Mouse (Mus musculus): ENCODE results near the gene Frmd5. TPM values are rescaled to one million over a fixed set of nuclear protein-coding genes. Genes with fewer than 3 reads are reported as not detected.
"Not testable (repeated sequence)": the region's sequence is repeated elsewhere in the genome, so short reads cannot be mapped to it uniquely, and the experiment has no call there.

Frmd5 gene
- polyA plus RNA-seq, 1 experiment from 2014 or later, result 24.2 TPM

DNA sequence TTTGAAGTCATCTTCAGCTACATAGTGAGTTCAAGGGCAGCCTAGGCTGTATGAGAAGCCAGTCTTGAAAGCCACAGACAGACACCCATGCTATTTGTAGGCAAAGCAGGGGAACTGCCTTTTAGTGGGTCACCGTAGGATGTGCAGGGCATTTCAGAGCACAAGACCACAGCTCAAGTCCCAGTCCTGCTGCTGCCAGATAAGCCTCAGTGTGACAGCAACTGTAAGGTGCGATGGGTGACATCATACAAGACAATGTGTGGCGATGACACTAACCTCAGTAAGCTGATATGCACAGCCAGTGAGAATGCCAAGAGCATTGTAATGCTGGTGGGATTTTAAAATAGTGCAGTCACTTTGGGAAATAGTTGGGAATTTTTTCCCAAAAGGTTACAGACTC, 243.8 kb downstream of the Frmd5 start:
- no peak overlapping the region for H3K9ac ChIP-seq (ENCODE audit: low read depth, low read length)
- no peak overlapping the region for H3K4me2 ChIP-seq
- H3K9me3 ChIP-seq (replicated peaks; ENCODE audit: control insufficient read depth, low read length), result no peaks in the 10 kb centered on the region
- WGBS (ENCODE audit: insufficient replicate concordance), result 54% methylated on average over 3 of the region's 3 CpGs
- H3K4me1 ChIP-seq (ENCODE audit: control insufficient read depth, insufficient read depth, low read length), result no peaks in the 10 kb centered on the region
- no peak overlapping the region for H3K4me3 ChIP-seq (ENCODE audit: low read depth, low read length)
- no peak overlapping the region for H3K27ac ChIP-seq (ENCODE audit: low read depth, low read length)
- ATAC-seq (replicated peaks; ENCODE audit: insufficient number of reproducible peaks, low FRiP score, low TSS enrichment), result no peak
- no peaks in the 10 kb centered on the region for H3K36me3 ChIP-seq (ENCODE audit: control insufficient read depth, insufficient read depth, low read length)
- no peaks in the 10 kb centered on the region for H3K27me3 ChIP-seq (ENCODE audit: control insufficient read depth, insufficient read depth, low read length)

DNA sequence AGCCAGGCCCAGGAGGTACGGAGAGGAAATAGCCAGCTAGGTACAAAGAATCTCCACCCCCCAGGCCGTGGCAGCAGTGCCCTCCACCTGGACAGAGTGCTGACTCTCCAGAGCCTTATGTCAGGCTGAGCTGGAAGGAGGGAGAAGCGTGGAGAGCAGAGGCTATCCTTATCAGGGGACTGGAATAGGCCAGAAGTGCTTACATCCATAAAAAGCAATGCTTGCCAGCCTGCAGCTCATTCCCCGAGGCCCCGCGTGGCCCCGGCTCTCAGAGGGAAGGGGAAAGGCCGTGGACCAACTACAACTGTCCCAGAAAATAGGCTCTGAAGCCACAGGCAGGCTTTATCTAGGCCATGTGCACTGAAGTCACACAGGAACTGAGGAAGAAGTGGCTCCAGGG, 255.6 kb downstream of the Frmd5 start:
- peak overlapping the region; percentile 36 for H3K4me3 ChIP-seq (ENCODE audit: low read depth, low read length)
- H3K9ac ChIP-seq (ENCODE audit: low read depth, low read length), result peak overlapping the region; percentile 59
- no peaks in the 10 kb centered on the region for H3K9me3 ChIP-seq (replicated peaks; ENCODE audit: control insufficient read depth, low read length)
- ATAC-seq (replicated peaks; ENCODE audit: insufficient number of reproducible peaks, low FRiP score, low TSS enrichment), result peak; percentile 76
- no peaks in the 10 kb centered on the region for H3K27me3 ChIP-seq (ENCODE audit: control insufficient read depth, insufficient read depth, low read length)
- 16% methylated on average over 8 of the region's 8 CpGs for WGBS (ENCODE audit: insufficient replicate concordance)
- peak overlapping the region; percentile 64 for H3K4me2 ChIP-seq
- peak overlapping the region; percentile 94 for H3K27ac ChIP-seq (ENCODE audit: low read depth, low read length)
- peaks cover 17% of the 10 kb centered on the region for H3K4me1 ChIP-seq (ENCODE audit: control insufficient read depth, insufficient read depth, low read length)
- H3K36me3 ChIP-seq (ENCODE audit: control insufficient read depth, insufficient read depth, low read length), result peaks cover 11% of the 10 kb centered on the region

DNA sequence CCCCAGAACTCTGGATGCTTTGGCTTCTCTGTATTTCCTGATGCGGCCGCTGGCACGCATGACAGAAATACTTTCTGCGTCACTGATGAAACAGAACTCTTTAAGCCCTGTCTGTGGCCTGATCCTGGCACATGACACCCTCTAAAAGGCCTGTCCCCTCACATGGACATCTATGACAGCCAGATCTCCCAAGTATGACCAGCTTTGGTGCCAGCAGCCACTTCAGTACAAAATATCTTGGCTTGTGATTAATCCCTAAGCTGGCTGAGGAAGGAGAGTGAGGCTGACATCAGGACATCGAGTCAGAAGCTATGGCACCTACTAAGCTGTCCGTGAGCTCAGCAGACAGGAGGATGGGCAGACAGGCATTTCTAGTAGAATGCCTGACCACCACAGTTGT, 257.3 kb downstream of the Frmd5 start:
- Histone ChIP-seq H3K36me3 (ENCODE audit: control insufficient read depth, insufficient read depth, low read length) (peaks cover 11% of the 10 kb centered on the region), H3K4me3 (ENCODE audit: low read depth, low read length) (peak overlapping the region; percentile 15; the same call in 1 of the 2 replicates), H3K27ac (ENCODE audit: low read depth, low read length) (peak overlapping the region; percentile 4; the same call in 1 of the 2 replicates), H3K4me2 (peak overlapping the region; percentile 64), H3K4me1 (ENCODE audit: control insufficient read depth, insufficient read depth, low read length) (peaks cover 17% of the 10 kb centered on the region), H3K27me3 (ENCODE audit: control insufficient read depth, insufficient read depth, low read length) (no peaks in the 10 kb centered on the region), H3K9me3 (replicated peaks; ENCODE audit: control insufficient read depth, low read length) (no peaks in the 10 kb centered on the region), H3K9ac (ENCODE audit: low read depth, low read length) (no peak overlapping the region)
- 77% methylated on average over 6 of the region's 6 CpGs for WGBS (ENCODE audit: insufficient replicate concordance)
- ATAC-seq (replicated peaks; ENCODE audit: insufficient number of reproducible peaks, low FRiP score, low TSS enrichment), result no peak

DNA sequence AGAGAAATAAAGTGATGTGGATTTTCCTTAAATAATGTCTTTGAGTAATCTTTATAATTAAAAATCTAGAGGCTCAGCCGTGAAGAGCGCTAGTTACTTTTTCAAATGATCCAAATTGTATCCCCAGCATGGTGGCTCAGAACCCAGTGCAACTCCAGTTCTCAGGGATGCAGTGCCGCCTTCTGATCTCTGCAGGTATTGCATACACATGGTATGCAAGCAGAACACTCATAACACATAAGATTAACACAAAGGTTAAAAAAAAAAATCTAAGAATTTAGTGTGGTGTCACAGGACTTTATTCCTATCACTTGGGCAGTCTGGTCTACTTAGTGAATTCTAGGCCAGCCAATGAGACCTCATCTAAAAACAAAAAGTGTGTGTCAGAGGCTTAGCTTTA, 262.1 kb downstream of the Frmd5 start:
- no peak overlapping the region for H3K9ac ChIP-seq (ENCODE audit: low read depth, low read length)
- whole genome bisulfite sequencing (ENCODE audit: insufficient replicate concordance), result 93% methylated on average over 3 of the region's 3 CpGs

DNA sequence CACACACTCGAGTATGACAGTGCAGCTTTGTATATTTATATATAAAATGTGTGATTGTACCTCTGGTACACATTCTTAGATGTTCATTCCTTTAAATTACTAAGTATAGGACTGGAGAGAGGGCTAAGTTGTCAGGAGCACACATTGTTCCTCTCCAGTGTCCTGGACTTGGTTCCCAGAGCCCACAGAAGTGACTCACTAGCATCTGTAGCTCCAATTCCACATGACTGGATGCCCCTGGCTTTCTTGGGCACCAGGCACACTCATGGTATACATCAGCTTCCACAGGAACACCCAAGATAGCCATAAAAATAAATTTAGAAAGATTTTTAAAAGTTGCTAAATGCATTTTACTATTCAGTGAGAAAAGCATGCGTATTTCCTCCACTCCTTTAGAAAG, 281.8 kb downstream of the Frmd5 start:
- Histone ChIP-seq H3K9me3 (replicated peaks; ENCODE audit: control insufficient read depth, low read length) (no peaks in the 10 kb centered on the region), H3K36me3 (ENCODE audit: control insufficient read depth, insufficient read depth, low read length) (0 out of 2 replicates have a peak, but pooled peaks cover 3% of the 10 kb centered on the region), H3K9ac (ENCODE audit: low read depth, low read length) (no peak overlapping the region), H3K4me3 (ENCODE audit: low read depth, low read length) (no peak overlapping the region), H3K4me1 (ENCODE audit: control insufficient read depth, insufficient read depth, low read length) (no peaks in the 10 kb centered on the region), H3K4me2 (no peak overlapping the region), H3K27me3 (ENCODE audit: control insufficient read depth, insufficient read depth, low read length) (no peaks in the 10 kb centered on the region), H3K27ac (ENCODE audit: low read depth, low read length) (no peak overlapping the region)
- no peak for ATAC-seq (replicated peaks; ENCODE audit: insufficient number of reproducible peaks, low FRiP score, low TSS enrichment)
- WGBS (ENCODE audit: insufficient replicate concordance), result 89% methylated on average over 2 of the region's 2 CpGs

More for the DNA sequence above, 262.1 kb downstream of the Frmd5 start:
- H3K4me2 ChIP-seq, result no peak overlapping the region
- H3K27ac ChIP-seq (ENCODE audit: low read depth, low read length), result no peak overlapping the region
- H3K4me3 ChIP-seq (ENCODE audit: low read depth, low read length), result no peak overlapping the region
- no peak for ATAC-seq (replicated peaks; ENCODE audit: insufficient number of reproducible peaks, low FRiP score, low TSS enrichment)
- peaks cover 4% of the 10 kb centered on the region; the same call in 1 of the 2 replicates for H3K4me1 ChIP-seq (ENCODE audit: control insufficient read depth, insufficient read depth, low read length)
- no peaks in the 10 kb centered on the region for H3K9me3 ChIP-seq (replicated peaks; ENCODE audit: control insufficient read depth, low read length)
- no peaks in the 10 kb centered on the region for H3K27me3 ChIP-seq (ENCODE audit: control insufficient read depth, insufficient read depth, low read length)
- H3K36me3 ChIP-seq (ENCODE audit: control insufficient read depth, insufficient read depth, low read length), result peaks cover 20% of the 10 kb centered on the region

DNA sequence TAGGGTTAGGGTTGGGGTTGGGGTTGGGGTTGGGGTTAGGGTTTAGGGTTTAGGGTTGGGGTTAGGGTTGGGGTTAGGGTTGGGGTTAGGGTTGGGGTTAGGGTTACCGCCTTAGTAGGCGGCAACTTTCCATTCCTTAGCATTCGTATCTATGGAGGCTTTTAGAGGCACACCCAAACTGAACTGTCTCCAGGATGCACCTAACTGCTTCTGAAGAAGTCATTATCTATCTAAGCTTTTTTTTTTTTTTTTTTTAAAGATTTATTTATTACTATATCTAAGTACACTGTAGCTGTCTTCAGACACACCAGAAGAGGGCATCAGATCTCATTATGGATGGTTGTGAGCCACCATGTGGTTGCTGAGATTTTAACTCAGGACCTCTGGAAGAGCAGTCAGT, 284.1 kb downstream of the Frmd5 start:
- 98% methylated on average over 3 of the region's 3 CpGs for WGBS (ENCODE audit: insufficient replicate concordance)
- not testable (repeated sequence) for H3K36me3 ChIP-seq (ENCODE audit: control insufficient read depth, insufficient read depth, low read length); H3K4me2 ChIP-seq; H3K9me3 ChIP-seq (replicated peaks; ENCODE audit: control insufficient read depth, low read length); H3K27me3 ChIP-seq (ENCODE audit: control insufficient read depth, insufficient read depth, low read length); H3K4me3 ChIP-seq (ENCODE audit: low read depth, low read length); ATAC-seq (replicated peaks; ENCODE audit: insufficient number of reproducible peaks, low FRiP score, low TSS enrichment); H3K9ac ChIP-seq (ENCODE audit: low read depth, low read length); H3K27ac ChIP-seq (ENCODE audit: low read depth, low read length); H3K4me1 ChIP-seq (ENCODE audit: control insufficient read depth, insufficient read depth, low read length)

DNA sequence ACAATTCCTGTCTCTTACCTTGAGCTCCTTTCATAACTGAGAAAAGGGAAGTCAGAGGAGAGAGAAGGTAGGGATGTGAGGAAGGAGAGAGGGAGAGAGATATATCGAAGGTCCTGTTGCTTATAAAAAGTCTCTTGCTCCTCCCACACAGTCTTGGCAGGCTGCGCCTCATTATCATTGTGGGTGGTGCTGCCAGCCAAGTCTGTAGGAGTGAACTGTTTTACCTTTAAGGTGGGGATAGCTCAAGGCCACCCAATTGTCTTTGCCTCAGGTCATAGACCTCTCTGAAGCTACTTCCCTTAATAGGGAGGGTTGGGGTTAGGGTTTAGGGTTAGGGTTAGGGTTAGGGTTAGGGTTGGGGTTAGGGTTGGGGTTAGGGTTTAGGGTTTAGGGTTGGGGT, 284.9 kb downstream of the Frmd5 start:
- H3K4me1 ChIP-seq (ENCODE audit: control insufficient read depth, insufficient read depth, low read length), result no peaks in the 10 kb centered on the region
- no peak for ATAC-seq (replicated peaks; ENCODE audit: insufficient number of reproducible peaks, low FRiP score, low TSS enrichment)
- no peak overlapping the region for H3K27ac ChIP-seq (ENCODE audit: low read depth, low read length)
- no peak overlapping the region for H3K9ac ChIP-seq (ENCODE audit: low read depth, low read length)
- WGBS (ENCODE audit: insufficient replicate concordance), result 92% methylated on average over 2 of the region's 2 CpGs
- no peaks in the 10 kb centered on the region for H3K9me3 ChIP-seq (replicated peaks; ENCODE audit: control insufficient read depth, low read length)
- no peaks in the 10 kb centered on the region for H3K27me3 ChIP-seq (ENCODE audit: control insufficient read depth, insufficient read depth, low read length)
- peaks cover 6% of the 10 kb centered on the region; the same call in 1 of the 2 replicates for H3K36me3 ChIP-seq (ENCODE audit: control insufficient read depth, insufficient read depth, low read length)
- no peak overlapping the region for H3K4me2 ChIP-seq
- no peak overlapping the region for H3K4me3 ChIP-seq (ENCODE audit: low read depth, low read length)

DNA sequence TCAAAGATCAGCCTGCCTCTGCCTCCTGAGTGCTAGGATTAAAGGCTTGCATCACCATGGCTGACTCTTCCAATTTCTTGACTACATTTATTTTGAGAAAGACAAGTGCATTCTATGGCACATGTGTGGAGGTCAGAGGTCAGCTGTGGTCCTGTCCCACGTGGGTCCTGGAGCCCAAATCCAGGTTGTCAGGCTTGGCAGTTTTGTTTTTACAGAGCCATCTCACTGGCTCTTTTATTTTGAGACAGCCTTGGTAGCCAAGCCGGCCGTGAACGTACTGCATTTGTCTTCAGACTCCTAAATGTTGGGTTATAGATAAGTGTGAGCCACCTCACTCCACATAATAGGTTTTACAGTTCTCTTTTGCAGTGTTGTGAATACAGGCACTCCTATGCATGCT, 288.2 kb downstream of the Frmd5 start:
- not testable (repeated sequence) for H3K27ac ChIP-seq (ENCODE audit: low read depth, low read length); H3K36me3 ChIP-seq (ENCODE audit: control insufficient read depth, insufficient read depth, low read length); ATAC-seq (replicated peaks; ENCODE audit: insufficient number of reproducible peaks, low FRiP score, low TSS enrichment); H3K4me3 ChIP-seq (ENCODE audit: low read depth, low read length); H3K4me1 ChIP-seq (ENCODE audit: control insufficient read depth, insufficient read depth, low read length); H3K4me2 ChIP-seq; H3K9me3 ChIP-seq (replicated peaks; ENCODE audit: control insufficient read depth, low read length); H3K27me3 ChIP-seq (ENCODE audit: control insufficient read depth, insufficient read depth, low read length); H3K9ac ChIP-seq (ENCODE audit: low read depth, low read length)
- WGBS (ENCODE audit: insufficient replicate concordance), result 90% methylated on average over 4 of the region's 4 CpGs

DNA sequence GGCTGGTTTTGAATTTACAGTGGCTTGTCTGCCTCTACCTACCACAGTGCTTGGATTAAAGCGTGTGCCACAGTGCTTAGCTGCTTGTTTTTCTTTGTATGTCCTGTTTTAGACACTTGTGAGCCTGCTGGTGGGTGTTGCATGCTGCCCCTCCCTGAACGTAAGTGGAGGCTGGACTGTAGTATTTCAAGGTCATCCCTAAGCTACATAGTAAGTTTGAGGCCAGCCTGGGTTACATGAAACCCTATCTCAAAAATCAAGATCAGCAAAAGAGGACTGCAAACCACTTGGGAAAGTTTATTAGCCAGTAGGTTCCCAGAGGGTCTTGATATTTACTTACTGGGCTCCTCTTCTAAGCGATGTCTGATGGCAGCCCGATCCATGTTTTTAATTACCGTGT, 288.8 kb downstream of the Frmd5 start:
- H3K27me3 ChIP-seq (ENCODE audit: control insufficient read depth, insufficient read depth, low read length), result no peaks in the 10 kb centered on the region
- no peaks in the 10 kb centered on the region for H3K4me1 ChIP-seq (ENCODE audit: control insufficient read depth, insufficient read depth, low read length)
- H3K36me3 ChIP-seq (ENCODE audit: control insufficient read depth, insufficient read depth, low read length), result peaks cover 8% of the 10 kb centered on the region; the same call in 1 of the 2 replicates
- no peak overlapping the region for H3K4me2 ChIP-seq
- WGBS (ENCODE audit: insufficient replicate concordance), result 92% methylated on average over 5 of the region's 5 CpGs
- H3K4me3 ChIP-seq (ENCODE audit: low read depth, low read length), result no peak overlapping the region
- no peak overlapping the region for H3K27ac ChIP-seq (ENCODE audit: low read depth, low read length)
- ATAC-seq (replicated peaks; ENCODE audit: insufficient number of reproducible peaks, low FRiP score, low TSS enrichment), result no peak
- no peaks in the 10 kb centered on the region for H3K9me3 ChIP-seq (replicated peaks; ENCODE audit: control insufficient read depth, low read length)
- no peak overlapping the region for H3K9ac ChIP-seq (ENCODE audit: low read depth, low read length)
